Mouse (Mus musculus) adrenal gland, postnatal 36 days (tissue): Measurements from ENCODE around the gene Fam234b. TPM values are rescaled to one million over a fixed set of nuclear protein-coding genes. Genes with fewer than 3 reads are reported as not detected.

Source experiments
- DNase-seq, 2 experiments: peaks; one replicate each; pipeline ENCODE4 v3.0.0; 2021; ENCODE audit warnings: mixed read lengths in 1 of 2
- total RNA-seq, 2 experiments: library from RNA; stranded (reverse); gene quantifications; 2 replicates each; pipeline ENCODE4 v1.2.3; 2021

The Fam234b gene
- total RNA-seq, 2 experiments from 2014 or later, result 26.5 to 31.9 TPM

GRCm38 (mm10) chr6:135228465-135228941, 30.7 kb downstream of the Fam234b start:
- DNase-seq, result no peak

GRCm38 (mm10) chr6:135230586-135230985, 32.8 kb downstream of the Fam234b start:
- no peak for DNase-seq

- DNase-seq, result no peak
Observed at GRCm38 (mm10) chr6:135232443-135233182, 34.8 kb downstream of the Fam234b start.

DNA sequence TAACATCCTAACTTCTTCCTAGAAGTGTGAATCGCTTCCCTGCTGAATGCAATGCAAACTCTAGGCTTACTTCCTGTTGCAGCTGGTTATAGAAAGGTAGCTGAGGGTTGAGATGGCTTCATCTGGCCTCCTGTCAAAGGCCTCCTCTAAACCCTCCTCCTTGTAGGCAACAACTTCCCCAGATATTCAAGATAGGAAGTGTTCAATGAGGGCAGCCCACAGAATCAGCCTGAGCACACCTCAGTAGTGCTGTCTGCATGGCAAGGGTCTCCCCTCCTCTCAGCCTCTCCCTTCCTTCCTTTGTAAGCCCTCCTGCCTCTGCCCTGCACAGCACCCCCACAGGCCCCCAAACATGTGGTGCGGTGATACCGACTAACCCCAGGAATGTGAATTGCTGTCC, 38.0 kb downstream of the Fam234b start:
- DNase-seq, result no peak

GRCm38 (mm10) chr6:135236576-135236975, 38.8 kb downstream of the Fam234b start:
- no peak for DNase-seq

DNA sequence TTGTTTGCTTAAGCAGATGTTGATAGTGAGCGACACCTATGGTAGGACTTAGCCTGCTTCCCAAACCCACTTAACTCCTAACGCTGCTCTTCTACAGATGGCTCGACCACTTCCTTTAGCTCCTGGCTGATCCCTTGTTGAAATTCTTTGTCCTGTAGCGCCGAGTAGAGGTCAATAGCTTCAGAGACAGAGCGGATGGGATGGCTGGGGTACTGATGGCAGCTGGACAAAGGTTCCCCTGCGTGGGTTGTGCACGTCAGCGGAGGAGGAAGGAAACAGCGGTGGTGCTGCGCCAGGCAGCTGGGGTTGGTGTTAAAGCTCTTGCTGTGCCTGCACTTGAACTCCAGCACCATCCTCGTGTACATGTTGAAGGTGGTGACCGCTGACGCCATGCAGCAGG, 39.5 kb downstream of the Fam234b start:
- DNase-seq, result no peak

GRCm38 (mm10) chr6:135238211-135238610, 40.4 kb downstream of the Fam234b start:
- no peak for DNase-seq

DNA sequence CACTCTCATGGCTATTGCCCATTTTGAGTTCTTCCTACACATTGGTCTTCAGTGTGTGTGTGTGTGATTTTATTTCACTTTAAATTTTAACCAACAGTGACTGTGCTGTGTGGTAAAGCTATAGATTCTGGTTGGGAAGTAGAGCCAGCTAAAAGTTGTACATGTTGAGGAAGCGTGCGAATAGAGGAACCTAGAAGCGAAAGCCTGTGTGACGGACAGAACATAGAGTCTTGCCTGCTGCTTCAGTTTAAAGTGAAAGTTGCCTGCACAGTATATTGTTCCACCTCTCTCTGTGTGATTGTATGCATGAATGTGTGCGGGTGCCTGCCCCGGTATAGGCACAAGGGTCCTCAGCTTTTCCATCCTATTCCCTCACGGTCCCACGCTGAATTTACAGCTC, 42.6 kb downstream of the Fam234b start:
- no peak for DNase-seq

GRCm38 (mm10) chr6:135245586-135245985, 47.8 kb downstream of the Fam234b start:
- no peak for DNase-seq

DNA sequence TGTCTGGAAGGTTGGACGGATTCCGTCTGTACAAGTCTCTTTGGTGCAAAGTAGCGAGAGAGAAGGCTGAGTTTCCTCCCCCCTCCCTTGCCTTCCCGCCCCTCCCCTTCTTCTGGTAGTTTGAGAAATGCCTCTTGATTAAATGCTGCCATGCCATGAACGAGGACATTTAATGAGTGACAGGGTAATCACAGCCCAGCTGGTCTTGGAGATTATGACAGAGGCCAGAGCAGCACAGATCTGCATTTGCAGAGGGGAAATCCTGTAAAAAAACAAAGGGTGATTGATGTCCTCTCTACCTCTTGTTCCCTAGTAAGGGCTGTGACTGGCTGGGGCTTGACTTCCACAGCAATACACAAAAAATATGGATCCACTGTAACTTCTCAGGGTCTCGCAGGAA, 50.1 kb downstream of the Fam234b start:
- DNase-seq, result no peak

GRCm38 (mm10) chr6:135249846-135250531, 52.2 kb downstream of the Fam234b start:
- peak; percentile 72 to 75 for DNase-seq

GRCm38 (mm10) chr6:135250926-135251699, 53.3 kb downstream of the Fam234b start:
- DNase-seq, result no peak

DNA sequence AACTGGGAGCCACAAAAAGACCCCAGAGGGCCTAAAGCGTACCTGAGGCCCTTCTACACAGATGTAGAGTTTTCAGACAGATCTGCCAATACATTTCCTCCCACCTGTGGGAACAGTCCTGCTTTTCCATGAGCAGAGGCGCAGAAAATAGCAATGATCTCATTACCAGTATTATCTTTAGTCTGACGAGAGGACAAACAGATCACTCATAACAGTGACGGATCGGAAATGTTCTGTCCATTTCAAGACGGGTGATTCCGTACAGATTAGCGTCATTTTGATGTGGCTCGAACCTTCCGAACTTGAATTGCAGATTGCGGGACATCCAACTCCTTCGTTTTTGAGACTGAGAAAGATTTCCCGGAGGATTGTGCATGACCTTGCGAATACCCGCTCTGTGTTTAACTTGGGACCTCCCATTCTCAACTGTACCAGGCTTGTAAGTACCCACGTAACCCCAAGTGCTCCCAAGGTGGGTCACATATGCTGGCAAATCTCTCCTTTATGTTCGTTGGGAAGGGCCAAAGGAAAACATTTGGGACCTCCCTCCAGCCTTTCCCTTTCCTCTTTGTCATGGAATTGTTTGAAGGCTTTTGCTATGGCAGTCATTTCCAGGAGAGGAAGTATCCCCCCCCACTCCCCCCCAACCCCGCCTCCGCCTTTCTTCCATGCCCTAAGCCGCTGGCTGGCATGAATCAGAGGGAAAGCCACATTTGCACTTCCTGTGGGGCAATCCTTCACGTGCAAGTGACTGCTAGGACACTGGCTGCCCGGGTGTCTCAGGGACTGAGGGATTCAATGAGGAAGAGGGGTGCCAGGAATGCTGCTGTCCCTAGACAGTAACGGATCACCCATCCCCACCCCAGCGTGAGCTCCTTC, 54.3 kb downstream of the Fam234b start:
- DNase-seq, result peak in 1 of 2 experiments; percentile 36

- peak; percentile 75 to 81 for DNase-seq
Observed at GRCm38 (mm10) chr6:135252728-135253077, 54.9 kb downstream of the Fam234b start.

- no peak for DNase-seq
Observed at GRCm38 (mm10) chr6:135254153-135254552, 56.4 kb downstream of the Fam234b start, which contains the start of gene Gsg1. TSS of gene Gsg1 (minus strand) at chr6:135254351.

DNA sequence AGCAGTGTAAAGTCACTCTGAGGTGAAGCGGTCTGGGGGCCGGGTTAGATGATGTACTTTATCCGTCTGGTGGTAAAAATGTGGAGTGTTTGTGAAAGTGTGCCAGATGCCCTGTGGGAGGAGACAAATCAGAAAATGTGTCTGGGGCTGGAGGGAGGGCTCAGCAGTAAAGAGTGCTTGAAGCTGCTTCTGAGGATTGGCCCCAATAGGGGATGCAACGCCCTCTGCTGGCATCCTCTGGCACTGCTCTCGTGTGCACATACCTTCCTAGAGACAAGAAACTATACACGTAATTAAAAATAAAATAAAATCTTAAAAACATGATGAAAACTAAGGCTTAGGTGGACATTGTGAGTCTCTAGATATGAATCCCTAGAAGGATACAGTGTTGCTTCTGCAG, 62.7 kb downstream of the Fam234b start:
- no peak for DNase-seq

DNA sequence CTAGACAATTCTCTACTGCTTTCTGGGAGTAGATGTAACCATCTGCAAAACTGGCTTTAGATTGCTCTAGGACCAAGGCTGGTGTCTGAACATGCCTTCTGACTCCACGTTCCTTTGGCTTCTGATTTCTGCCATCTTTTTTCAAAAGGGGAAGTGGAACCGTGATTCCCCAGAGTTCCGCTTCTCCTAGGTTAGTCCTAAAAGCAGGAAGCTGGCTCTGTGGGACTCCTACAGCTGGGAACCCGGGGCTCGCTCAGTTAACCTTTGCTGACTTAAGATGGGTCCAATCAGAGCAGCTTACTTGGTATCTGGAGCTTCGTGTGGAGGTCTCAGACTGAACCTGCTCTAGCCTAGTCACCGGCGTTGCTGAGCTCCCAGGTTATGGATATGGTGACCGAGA, 63.3 kb downstream of the Fam234b start:
- DNase-seq, result no peak

GRCm38 (mm10) chr6:135262565-135262964, 64.8 kb downstream of the Fam234b start:
- DNase-seq, result no peak

DNA sequence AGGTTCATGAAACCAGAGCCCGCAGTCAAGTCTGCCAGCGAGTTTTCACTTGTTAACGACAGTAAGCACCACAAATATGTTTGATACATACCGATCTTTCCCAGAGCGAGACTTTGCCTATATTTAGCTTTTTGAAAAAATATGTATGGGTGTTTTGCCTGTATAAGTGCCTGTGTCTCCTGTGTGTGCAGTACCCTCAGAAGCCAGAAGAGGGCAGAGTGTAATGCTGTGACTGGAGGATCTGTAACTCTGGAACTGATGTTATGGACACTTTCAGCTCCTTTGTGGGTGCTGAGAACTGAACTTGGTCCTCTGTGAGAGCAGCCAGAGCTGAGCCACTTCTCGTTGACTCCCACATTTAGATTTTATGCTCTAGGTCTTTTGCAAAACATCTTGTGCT, 66.4 kb downstream of the Fam234b start:
- DNase-seq, result no peak

DNA sequence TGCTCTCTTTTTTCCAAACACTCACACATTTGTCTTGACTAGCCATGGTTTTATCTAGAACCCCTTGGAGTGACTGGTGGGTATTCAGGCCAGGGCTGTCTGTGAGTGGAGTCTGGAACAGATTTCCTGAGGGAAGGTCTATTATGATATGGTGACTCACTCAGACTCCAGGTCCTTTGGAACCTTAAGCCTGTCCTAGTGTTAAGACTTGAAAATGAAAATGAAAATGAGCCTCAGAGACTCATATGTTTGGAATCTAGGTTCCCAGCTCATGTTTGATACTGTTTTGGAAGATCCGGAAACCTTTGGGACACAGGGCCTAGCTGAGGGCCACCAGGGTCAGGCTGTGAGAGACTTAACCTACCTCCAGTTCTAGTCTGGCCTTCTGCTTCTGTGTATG, 68.3 kb downstream of the Fam234b start:
- DNase-seq, result no peak

DNA sequence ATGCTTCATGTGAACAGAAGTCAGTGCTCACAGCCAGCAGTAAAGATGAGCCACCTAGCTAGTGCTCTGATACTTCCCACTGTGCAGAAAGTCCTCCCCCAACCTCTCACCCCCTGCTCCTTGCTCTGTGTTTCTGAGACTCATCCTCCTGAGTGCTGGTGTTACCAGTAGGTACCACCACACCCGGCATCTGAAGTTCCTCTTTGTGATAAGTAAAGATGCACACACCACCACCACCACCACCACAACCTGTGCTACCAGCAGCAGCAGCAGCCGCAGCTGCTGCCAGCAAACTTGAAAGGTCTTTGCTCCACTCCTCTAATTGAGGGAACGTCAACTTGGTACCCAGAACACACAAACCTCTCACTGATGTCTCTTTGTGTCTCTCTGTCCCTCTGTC, 69.4 kb downstream of the Fam234b start:
- DNase-seq, result no peak

DNA sequence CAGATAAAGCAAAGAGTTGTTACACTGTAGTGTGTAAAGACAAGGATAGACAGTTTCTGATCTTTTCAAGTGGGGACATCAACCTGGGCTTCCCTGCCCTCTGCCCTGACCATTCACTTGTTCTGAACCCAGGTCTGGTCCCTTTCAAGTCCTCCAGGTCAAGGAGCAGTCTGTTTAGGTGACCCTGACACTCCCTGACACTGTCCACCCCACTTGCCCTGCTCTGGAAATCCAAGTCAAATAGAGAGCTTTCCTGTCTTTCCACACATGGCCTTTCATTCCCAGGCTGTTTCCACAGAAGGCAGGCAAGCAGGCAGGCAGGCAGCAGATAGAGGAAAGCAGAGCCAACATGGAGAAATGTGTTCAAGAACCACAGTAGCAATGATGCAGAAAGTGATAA, 70.6 kb downstream of the Fam234b start:
- no peak for DNase-seq
